Mouse (Mus musculus) kidney, postnatal 4 days (tissue): Measurements from ENCODE around the gene Gne.
"Not testable (repeated sequence)": the region's sequence is repeated elsewhere in the genome, so short reads cannot be mapped to it uniquely, and the experiment has no call there.

Experiments
- DNase-seq, 2 experiments: peaks; one replicate each; pipeline ENCODE4 v3.0.0; 2021; ENCODE audit warnings: mixed read lengths in 2 of 2

The Gne gene

GRCm38 (mm10) chr4:44072146-44072872, 11.7 kb downstream of the Gne start:
- DNase-seq = peak; percentile 93 to 96

- no peak for DNase-seq
These were observed 12.2 kb downstream of the Gne start for GRCm38 (mm10) chr4:44071741-44072145.

GRCm38 (mm10) chr4:44070641-44071040, 13.3 kb downstream of the Gne start:
- DNase-seq = no peak

GRCm38 (mm10) chr4:44069411-44069810, 14.6 kb downstream of the Gne start:
- no peak for DNase-seq

- DNase-seq = no peak
These were observed 15.2 kb downstream of the Gne start for GRCm38 (mm10) chr4:44068736-44069135.

- DNase-seq = no peak
These were observed 17.1 kb downstream of the Gne start for GRCm38 (mm10) chr4:44066891-44067290.

GRCm38 (mm10) chr4:44065355-44066025, 18.5 kb downstream of the Gne start:
- peak; percentile 96 to 97 for DNase-seq

- no peak for DNase-seq
These were observed 21.2 kb downstream of the Gne start for GRCm38 (mm10) chr4:44062816-44063215.

- DNase-seq = peak in 1 of 2 experiments; percentile 27
These were observed 21.9 kb downstream of the Gne start for GRCm38 (mm10) chr4:44062062-44062461.

- no peak for DNase-seq
These were observed 24.3 kb downstream of the Gne start for GRCm38 (mm10) chr4:44059674-44060073.

- DNase-seq = no peak
These were observed 34.2 kb downstream of the Gne start for GRCm38 (mm10) chr4:44049812-44050211.

GRCm38 (mm10) chr4:44046066-44046465, 37.9 kb downstream of the Gne start:
- DNase-seq = no peak

GRCm38 (mm10) chr4:44044685-44045356, 39.2 kb downstream of the Gne start:
- DNase-seq = no peak

- DNase-seq = not testable (repeated sequence)
These were observed 40.8 kb downstream of the Gne start for GRCm38 (mm10) chr4:44043182-44043581.

GRCm38 (mm10) chr4:44042429-44042828, 41.5 kb downstream of the Gne start:
- DNase-seq = no peak

GRCm38 (mm10) chr4:44040802-44041201, 43.2 kb downstream of the Gne start:
- no peak for DNase-seq

- DNase-seq = no peak
These were observed 47.5 kb downstream of the Gne start for GRCm38 (mm10) chr4:44036455-44036854.

GRCm38 (mm10) chr4:44031521-44031920, 52.5 kb downstream of the Gne start:
- no peak for DNase-seq

GRCm38 (mm10) chr4:44029661-44030066, 54.3 kb downstream of the Gne start:
- no peak for DNase-seq

- no peak for DNase-seq
These were observed 55.5 kb downstream of the Gne start for GRCm38 (mm10) chr4:44028303-44029135.

GRCm38 (mm10) chr4:44025570-44025969, 58.4 kb downstream of the Gne start:
- no peak for DNase-seq

- DNase-seq = no peak
These were observed 59.7 kb downstream of the Gne start for GRCm38 (mm10) chr4:44024241-44024640.

GRCm38 (mm10) chr4:44023681-44024080, 60.3 kb downstream of the Gne start:
- no peak for DNase-seq
